Mouse (Mus musculus) CH12.LX (cell line): ENCODE data around the gene Fbxo11. TPM values are rescaled to one million over a fixed set of nuclear protein-coding genes. Genes with fewer than 3 reads are reported as not detected.

ENCODE experiments used
- DNase-seq: peaks from one replicate; pipeline ENCODE4 v3.0.0-alpha.2; 2013; ENCODE audit errors: extremely low read depth
- H3K27ac ChIP-seq: 2 replicates; pipeline ENCODE4 v1.5.1; 2012; ENCODE audit warnings: low read depth, mild to moderate bottlenecking, control low read depth, moderate library complexity; ENCODE audit not compliant: insufficient read depth
- H3K27me3 ChIP-seq: replicated peaks from 2 replicates; pipeline ENCODE3; 2012; ENCODE audit warnings: inconsistent platforms
- H3K36me3 ChIP-seq, 2 experiments: replicated peaks in 1 of 2; 2 replicates each; pipeline versions ENCODE3 to v1.6.1; 2012; ENCODE audit warnings: inconsistent platforms in 1 of 2, low read length in 1 of 2, mild to moderate bottlenecking in 1 of 2, mixed read lengths in 1 of 2, moderate library complexity in 1 of 2; ENCODE audit not compliant: control insufficient read depth in 1 of 2, insufficient read depth in 1 of 2
- H3K4me1 ChIP-seq, 2 experiments: 2 replicates each; pipeline ENCODE4 v1.6.1; 2012; ENCODE audit warnings: inconsistent platforms in 1 of 2, moderate library complexity in 1 of 2; ENCODE audit not compliant: insufficient read depth in 2 of 2, control insufficient read depth in 1 of 2
- H3K4me2 ChIP-seq: 2 replicates; pipeline ENCODE4 v1.6.1; 2012; ENCODE audit warnings: low read depth, mild to moderate bottlenecking, control low read depth; ENCODE audit not compliant: poor library complexity, insufficient read depth, severe bottlenecking
- H3K4me3 ChIP-seq, 3 experiments: fragments of 150-350 bp in 1 of 3; sonication (generic) in 1 of 3; replicated peaks in 1 of 3; 2 replicates each; pipeline versions ENCODE3 to v1.5.1; 2011 to 2012; ENCODE audit warnings: low read depth in 2 of 3, low read length in 2 of 3, mild to moderate bottlenecking in 2 of 3, moderate library complexity in 2 of 3, control low read depth in 1 of 3, improper control_type of control experiment in 1 of 3, inconsistent platforms in 1 of 3, mixed read lengths in 1 of 3; ENCODE audit not compliant: poor library complexity in 1 of 3
- H3K79me2 ChIP-seq: replicated peaks from 2 replicates; pipeline ENCODE4 v1.6.1; 2012; ENCODE audit warnings: mild to moderate bottlenecking, moderate library complexity; ENCODE audit not compliant: control insufficient read depth, poor library complexity, insufficient read depth, severe bottlenecking; ENCODE audit errors: extremely low read depth
- H3K9ac ChIP-seq: 2 replicates; pipeline ENCODE4 v1.6.1; 2012; ENCODE audit warnings: low read depth, mild to moderate bottlenecking, control low read depth, moderate library complexity; ENCODE audit not compliant: insufficient read depth
- H3K9me3 ChIP-seq: replicated peaks from 2 replicates; pipeline ENCODE3; 2012; ENCODE audit warnings: low read length, inconsistent platforms, mixed read lengths
- BHLHE40 ChIP-seq: IDR thresholded peaks from 2 replicates; pipeline ENCODE4 v1.6.1; 2011; ENCODE audit warnings: mild to moderate bottlenecking, low read depth, low read length, improper control_type of control experiment
- CHD2 ChIP-seq: IDR thresholded peaks from 2 replicates; pipeline ENCODE4 v1.6.1; 2011; ENCODE audit warnings: low read length, improper control_type of control experiment
- CTCF ChIP-seq, 2 experiments: IDR thresholded peaks in 1 of 2; conservative IDR thresholded peaks in 1 of 2; 2 replicates each; pipeline ENCODE4 v1.5.1; 2011 to 2012; ENCODE audit warnings: low read depth in 2 of 2, low read length in 2 of 2, improper control_type of control experiment in 1 of 2, inconsistent platforms in 1 of 2, mild to moderate bottlenecking in 1 of 2, moderate library complexity in 1 of 2
- E2F4 ChIP-seq: IDR thresholded peaks from 2 replicates; pipeline ENCODE4 v1.6.1; 2011; ENCODE audit warnings: low read depth, low read length, improper control_type of control experiment; ENCODE audit not compliant: insufficient replicate concordance
- ELF1 ChIP-seq: IDR thresholded peaks from 2 replicates; pipeline ENCODE4 v1.6.1; 2014; ENCODE audit warnings: low read depth, mild to moderate bottlenecking, inconsistent platforms, low read length, improper control_type of control experiment
- EP300 ChIP-seq: IDR thresholded peaks from 2 replicates; pipeline ENCODE4 v1.6.1; 2011; ENCODE audit warnings: low read length, improper control_type of control experiment
- ETS1 ChIP-seq: conservative IDR thresholded peaks from 2 replicates; pipeline ENCODE4 v1.6.1; 2012; ENCODE audit warnings: low read depth, mild to moderate bottlenecking, inconsistent platforms, low read length, improper control_type of control experiment, moderate library complexity
- GABPA ChIP-seq: IDR thresholded peaks from 2 replicates; pipeline ENCODE4 v1.6.1; 2012; ENCODE audit warnings: low read depth, low read length, improper control_type of control experiment, inconsistent platforms; ENCODE audit not compliant: insufficient replicate concordance
- HCFC1 ChIP-seq: IDR thresholded peaks from 2 replicates; pipeline ENCODE4 v1.6.1; 2012; ENCODE audit warnings: low read depth, mild to moderate bottlenecking, inconsistent platforms, low read length, improper control_type of control experiment
- IRF4 ChIP-seq: IDR thresholded peaks from 2 replicates; pipeline ENCODE4 v1.6.1; 2014; ENCODE audit warnings: low read depth, mild to moderate bottlenecking, inconsistent platforms, low read length, improper control_type of control experiment
- JUN ChIP-seq: IDR thresholded peaks from 2 replicates; pipeline ENCODE4 v1.6.1; 2011; ENCODE audit warnings: low read depth, mild to moderate bottlenecking, low read length, improper control_type of control experiment, moderate library complexity; ENCODE audit not compliant: insufficient read depth
- JUND ChIP-seq: conservative IDR thresholded peaks from 2 replicates; pipeline ENCODE4 v1.6.1; 2011; ENCODE audit warnings: low read depth, low read length, improper control_type of control experiment
- MAFK ChIP-seq: IDR thresholded peaks from 2 replicates; pipeline ENCODE4 v1.6.1; 2011; ENCODE audit warnings: low read length, improper control_type of control experiment; ENCODE audit not compliant: insufficient replicate concordance
- MAX ChIP-seq: IDR thresholded peaks from 2 replicates; pipeline ENCODE4 v1.6.1; 2011; ENCODE audit warnings: low read length, improper control_type of control experiment
- MEF2A ChIP-seq: IDR thresholded peaks from 2 replicates; pipeline ENCODE4 v1.6.1; 2014; ENCODE audit warnings: low read depth, mild to moderate bottlenecking, inconsistent platforms, low read length, improper control_type of control experiment, borderline replicate concordance
- MXI1 ChIP-seq: IDR thresholded peaks from 2 replicates; pipeline ENCODE4 v1.6.1; 2011; ENCODE audit warnings: mild to moderate bottlenecking, low read depth, low read length, improper control_type of control experiment
- MYC ChIP-seq: IDR thresholded peaks from 2 replicates; pipeline ENCODE4 v1.6.1; 2011; ENCODE audit warnings: low read depth, mild to moderate bottlenecking, improper control_type of control experiment, low read length
- NELFE ChIP-seq: IDR thresholded peaks from 2 replicates; pipeline ENCODE4 v1.6.1; 2011; ENCODE audit warnings: low read depth, low read length, improper control_type of control experiment
- POLR2AphosphoS2 ChIP-seq: IDR thresholded peaks from 2 replicates; pipeline ENCODE4 v1.6.1; 2011; ENCODE audit warnings: low read depth, low read length, improper control_type of control experiment
- RAD21 ChIP-seq: IDR thresholded peaks from 2 replicates; pipeline ENCODE4 v1.6.1; 2011; ENCODE audit warnings: low read depth, mild to moderate bottlenecking, low read length, improper control_type of control experiment, moderate library complexity
- SIN3A ChIP-seq: IDR thresholded peaks from 2 replicates; pipeline ENCODE4 v1.6.1; 2012; ENCODE audit warnings: low read length, improper control_type of control experiment, inconsistent platforms
- TCF12 ChIP-seq: IDR thresholded peaks from 2 replicates; pipeline ENCODE4 v1.6.1; 2014; ENCODE audit warnings: low read depth, mild to moderate bottlenecking, inconsistent platforms, low read length, improper control_type of control experiment
- UBTF ChIP-seq: IDR thresholded peaks from 2 replicates; pipeline ENCODE4 v1.6.1; 2012; ENCODE audit warnings: low read depth, mild to moderate bottlenecking, inconsistent platforms, low read length, improper control_type of control experiment, moderate library complexity
- USF1 ChIP-seq: IDR thresholded peaks from 2 replicates; pipeline ENCODE4 v1.6.1; 2014; ENCODE audit warnings: low read depth, mild to moderate bottlenecking, inconsistent platforms, low read length, improper control_type of control experiment
- USF2 ChIP-seq: conservative IDR thresholded peaks from 2 replicates; pipeline ENCODE4 v1.6.1; 2011; ENCODE audit warnings: low read depth, low read length, improper control_type of control experiment
- ZC3H11A ChIP-seq: IDR thresholded peaks from 2 replicates; pipeline ENCODE4 v1.6.1; 2012; ENCODE audit warnings: low read depth, mild to moderate bottlenecking, inconsistent platforms, low read length, improper control_type of control experiment
- ZKSCAN1 ChIP-seq: IDR thresholded peaks from 2 replicates; pipeline ENCODE4 v1.6.1; 2012; ENCODE audit warnings: low read depth, inconsistent platforms, low read length, improper control_type of control experiment, borderline replicate concordance
- ZNF384 ChIP-seq: IDR thresholded peaks from 2 replicates; pipeline ENCODE4 v1.6.1; 2012; ENCODE audit warnings: low read depth, low read length, improper control_type of control experiment, inconsistent platforms
- dilution Hi-C: fragments of 300-500 bp; cut with MboI; formaldehyde crosslinking; loops from 2 replicates; pipeline ENCODE4 v1.14.3; 2020; ENCODE audit warnings: low sequenced_read_pairs; ENCODE audit not compliant: extremely low pct_unique_long_range_greater_than_20kb, extremely low pct_ligation_motif_present
- in situ Hi-C: fragments of 300-500 bp; cut with MboI; formaldehyde crosslinking; loops from 3 replicates; pipeline ENCODE4 v1.14.3; 2019; ENCODE audit warnings: low sequenced_read_pairs, low pct_ligation_motif_present, low pct_unique_long_range_greater_than_20kb, mixed read lengths
- polyA plus RNA-seq: library from polyadenylated mRNA; unstranded; fragments of >175 nt; gene quantifications from 2 replicates; pipeline ENCODE4 v1.2.1, GENCODE M21; 2012; ENCODE audit warnings: low read depth; ENCODE audit not compliant: insufficient read length
- total RNA-seq, 2 experiments: library from RNA; depleted of rRNA; stranded (reverse); fragments of 300-350 nt in 1 of 2; fragments of >200 nt in 1 of 2; gene quantifications; 2 replicates each; pipeline ENCODE4 v1.2.3; 2012 to 2014

Fbxo11 gene
- total and polyA plus RNA-seq, 3 experiments: 37.6 to 61.8 (median 61.0) TPM

GRCm38 (mm10) chr17:88095517-88096198, 30.6 kb upstream of the Fbxo11 start:
- dilution Hi-C loops: no loop called here
- no peak for DNase-seq
- Histone ChIP-seq H3K4me3 (no peak overlapping the region), H3K36me3 (peaks cover 10 to 14% of the 10 kb centered on the region in 2 experiments), H3K27me3 (no peaks in the 10 kb centered on the region), H3K79me2 (peaks cover 29% of the 10 kb centered on the region), H3K9ac (peak overlapping the region; percentile 84; the same call in 1 of the 2 replicates), H3K4me1 (peaks cover 3 to 44% of the 10 kb centered on the region in 2 experiments; a peak in 3 of 4 replicates), H3K4me2 (0 out of 2 replicates have a peak overlapping the region, but pooled peaks have one; percentile 1), H3K27ac (peak overlapping the region; percentile 69), H3K9me3 (peaks cover 18% of the 10 kb centered on the region)
- in situ Hi-C loops: no loop called here
- TF ChIP-seq CHD2 (no peak), MAX (no peak), USF2 (no peak), TCF12 (no peak), GABPA (no peak), ZC3H11A (no peak), E2F4 (no peak), ETS1 (no peak), UBTF (no peak), JUND (peak; percentile 64; the same call in 1 of the 2 replicates), MXI1 (0 out of 2 replicates have a peak, but pooled peaks have one; percentile 6), POLR2AphosphoS2 (no peak), EP300 (0 out of 2 replicates have a peak, but pooled peaks have one; percentile 36), ZNF384 (peak; percentile 74), USF1 (no peak), ZKSCAN1 (no peak), IRF4 (peak; percentile 72), JUN (peak; percentile 44; the same call in 1 of the 2 replicates), MEF2A (no peak), ELF1 (no peak), BHLHE40 (no peak), HCFC1 (no peak), CTCF (conservative IDR thresholded peaks at IDR 0.05 in 1 of 2, IDR thresholded peaks at IDR 0.05 in 1 of 2; ENCODE audit: low read depth in 2 of 2, low read length in 2 of 2) (no peak), NELFE (no peak), RAD21 (no peak), MAFK (no peak), SIN3A (no peak), MYC (peak; percentile 57; the same call in 1 of the 2 replicates)
